Mouse (Mus musculus): ENCODE data around the gene Cbx2. TPM values are rescaled to one million over a fixed set of nuclear protein-coding genes. Genes with fewer than 3 reads are reported as not detected.

Gene Cbx2
- polyA plus RNA-seq, 1 experiment from 2014 or later, result 103 TPM

DNA sequence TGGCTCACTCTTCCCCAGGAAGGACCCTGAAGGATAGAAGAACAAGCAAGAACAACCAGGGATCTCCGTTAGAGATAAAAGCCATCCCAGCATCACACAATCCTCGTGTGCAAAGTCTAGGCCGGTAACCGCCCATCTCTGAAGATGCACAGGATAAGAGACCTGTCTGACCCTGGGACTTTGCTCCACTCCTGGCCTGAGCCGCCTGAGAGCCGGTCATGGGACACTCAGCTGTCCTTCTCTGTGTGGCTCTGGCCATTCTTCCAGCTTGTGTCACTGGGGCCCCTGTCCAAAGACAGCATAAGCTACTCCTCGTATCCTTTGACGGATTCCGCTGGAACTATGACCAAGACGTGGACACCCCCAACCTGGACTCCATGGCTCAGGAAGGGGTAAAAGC, 34.8 kb upstream of the Cbx2 start, which contains the start of gene Enpp7:
Gene Enpp7, plus strand, starts transcription at position 190 of the 400 bp plus-strand sequence.
- Histone ChIP-seq H3K27me3 (ENCODE audit: control insufficient read depth, insufficient read depth, low read length) (no peaks in the 10 kb centered on the region), H3K4me3 (ENCODE audit: low read depth, low read length) (no peak within 1 kb of the TSS), H3K4me2 (ENCODE audit: low read depth, low read length, severe bottlenecking) (no peak within 1 kb of the TSS), H3K27ac (ENCODE audit: low read depth, low read length) (no peak within 1 kb of the TSS), H3K4me1 (replicated peaks; ENCODE audit: control insufficient read depth, insufficient read depth, low read length) (no peaks in the 10 kb centered on the region), H3K36me3 (ENCODE audit: control insufficient read depth, insufficient read depth, low read length) (no peaks in the 10 kb centered on the region), H3K9me3 (ENCODE audit: control insufficient read depth, low read length) (no peaks in the 10 kb centered on the region), H3K9ac (ENCODE audit: low read length) (no peak within 1 kb of the TSS)
- ATAC-seq (replicated peaks; ENCODE audit: low FRiP score) (no peak), DNase-seq (ENCODE audit: low spot score) (no peak)
- WGBS, result 88% methylated on average over 10 of the region's 10 CpGs

DNA sequence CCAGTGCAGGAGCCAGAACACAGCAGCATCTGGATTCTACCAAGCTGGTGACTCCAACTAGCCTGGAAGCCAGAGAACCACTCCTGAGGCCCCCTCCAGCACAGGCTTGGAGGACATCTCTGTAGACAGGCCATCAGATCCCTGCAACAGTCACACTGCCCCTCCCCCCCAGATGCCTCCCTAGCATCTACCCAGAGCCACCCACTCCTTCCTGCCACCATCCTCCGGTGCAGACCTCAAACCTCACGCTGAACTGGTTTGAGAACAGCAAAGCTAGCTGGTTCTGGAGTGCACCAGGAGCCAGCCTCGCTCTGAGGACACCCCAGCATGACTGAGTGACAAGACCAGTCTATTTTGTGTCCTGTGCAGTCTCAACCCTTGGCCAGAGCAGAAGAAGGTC, 30.0 kb upstream of the Cbx2 start:
- Histone ChIP-seq H3K4me3 (ENCODE audit: low read depth, low read length) (no peak overlapping the region), H3K4me2 (ENCODE audit: low read depth, low read length, severe bottlenecking) (no peak overlapping the region), H3K4me1 (replicated peaks; ENCODE audit: control insufficient read depth, insufficient read depth, low read length) (no peaks in the 10 kb centered on the region), H3K27ac (ENCODE audit: low read depth, low read length) (no peak overlapping the region), H3K9ac (ENCODE audit: low read length) (no peak overlapping the region), H3K27me3 (ENCODE audit: control insufficient read depth, insufficient read depth, low read length) (no peaks in the 10 kb centered on the region), H3K9me3 (ENCODE audit: control insufficient read depth, low read length) (no peaks in the 10 kb centered on the region), H3K36me3 (ENCODE audit: control insufficient read depth, insufficient read depth, low read length) (no peaks in the 10 kb centered on the region)
- no peak for ATAC-seq (replicated peaks; ENCODE audit: low FRiP score)
- WGBS, result 88% methylated on average over 3 of the region's 3 CpGs
- DNase-seq (ENCODE audit: low spot score), result no peak

DNA sequence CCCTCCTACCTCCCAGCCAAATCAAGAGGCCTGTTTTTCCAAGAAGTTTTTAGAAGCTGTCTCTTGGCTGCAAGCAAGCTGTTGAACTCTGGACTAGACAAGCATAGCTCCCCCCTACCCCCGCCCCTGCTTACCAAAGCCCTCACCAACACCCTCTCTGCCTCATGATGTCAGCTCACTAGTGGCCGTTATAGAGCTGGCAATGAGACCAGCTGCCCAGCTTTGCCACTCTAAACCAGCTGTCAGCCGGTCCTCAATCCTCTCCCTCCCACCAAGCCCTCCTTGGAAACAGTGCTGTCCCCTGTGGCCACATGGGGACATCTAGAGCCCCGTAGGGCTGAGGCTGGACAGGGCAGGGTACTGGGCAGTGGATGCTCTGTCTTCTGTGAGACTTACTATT, 27.3 kb upstream of the Cbx2 start:
- Histone ChIP-seq H3K27ac (ENCODE audit: low read depth, low read length) (no peak overlapping the region), H3K9ac (ENCODE audit: low read length) (no peak overlapping the region)

DNA sequence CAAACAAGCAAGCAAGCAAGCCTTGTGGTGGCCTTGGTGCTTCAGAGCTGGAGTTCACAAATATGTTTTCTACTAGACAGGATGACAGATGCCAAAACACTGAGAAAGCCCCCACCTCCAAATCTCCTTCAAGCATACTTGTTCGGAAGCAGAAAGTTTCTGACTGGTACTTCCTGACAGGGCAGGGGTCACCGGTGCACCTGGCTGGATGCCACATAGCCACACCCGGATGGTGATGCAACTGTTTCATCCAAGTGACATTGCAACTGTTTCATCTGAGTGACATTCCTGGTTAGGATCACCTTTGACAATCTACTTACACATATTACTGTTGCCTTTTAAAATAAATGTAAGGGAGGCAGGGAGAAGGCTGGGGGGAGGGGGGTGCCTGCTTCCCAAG, 25.6 kb upstream of the Cbx2 start:
- no peaks in the 10 kb centered on the region for H3K36me3 ChIP-seq (ENCODE audit: control insufficient read depth, insufficient read depth, low read length)
- H3K9me3 ChIP-seq (ENCODE audit: control insufficient read depth, low read length), result no peaks in the 10 kb centered on the region
- DNase-seq (ENCODE audit: low spot score) (no peak), ATAC-seq (replicated peaks; ENCODE audit: low FRiP score) (no peak)
- WGBS, result 81% methylated on average over 3 of the region's 3 CpGs
- no peak overlapping the region for H3K4me3 ChIP-seq (ENCODE audit: low read depth, low read length)
- H3K4me1 ChIP-seq (replicated peaks; ENCODE audit: control insufficient read depth, insufficient read depth, low read length), result peaks cover 10% of the 10 kb centered on the region; the same call in 1 of the 2 replicates
- no peak overlapping the region for H3K9ac ChIP-seq (ENCODE audit: low read length)
- H3K27ac ChIP-seq (ENCODE audit: low read depth, low read length), result no peak overlapping the region
- peaks cover 7% of the 10 kb centered on the region; the same call in 1 of the 2 replicates for H3K27me3 ChIP-seq (ENCODE audit: control insufficient read depth, insufficient read depth, low read length)
- H3K4me2 ChIP-seq (ENCODE audit: low read depth, low read length, severe bottlenecking), result no peak overlapping the region

More for the DNA sequence above, 27.3 kb upstream of the Cbx2 start:
- H3K27me3 ChIP-seq (ENCODE audit: control insufficient read depth, insufficient read depth, low read length), result peaks cover 7% of the 10 kb centered on the region; the same call in 1 of the 2 replicates
- no peaks in the 10 kb centered on the region for H3K9me3 ChIP-seq (ENCODE audit: control insufficient read depth, low read length)
- 29% methylated on average over 4 of the region's 4 CpGs for WGBS
- no peak overlapping the region for H3K4me2 ChIP-seq (ENCODE audit: low read depth, low read length, severe bottlenecking)
- DNase-seq (ENCODE audit: low spot score) (no peak), ATAC-seq (replicated peaks; ENCODE audit: low FRiP score) (no peak)
- H3K4me1 ChIP-seq (replicated peaks; ENCODE audit: control insufficient read depth, insufficient read depth, low read length), result peaks cover 10% of the 10 kb centered on the region; the same call in 1 of the 2 replicates
- no peaks in the 10 kb centered on the region for H3K36me3 ChIP-seq (ENCODE audit: control insufficient read depth, insufficient read depth, low read length)
- H3K4me3 ChIP-seq (ENCODE audit: low read depth, low read length), result no peak overlapping the region

DNA sequence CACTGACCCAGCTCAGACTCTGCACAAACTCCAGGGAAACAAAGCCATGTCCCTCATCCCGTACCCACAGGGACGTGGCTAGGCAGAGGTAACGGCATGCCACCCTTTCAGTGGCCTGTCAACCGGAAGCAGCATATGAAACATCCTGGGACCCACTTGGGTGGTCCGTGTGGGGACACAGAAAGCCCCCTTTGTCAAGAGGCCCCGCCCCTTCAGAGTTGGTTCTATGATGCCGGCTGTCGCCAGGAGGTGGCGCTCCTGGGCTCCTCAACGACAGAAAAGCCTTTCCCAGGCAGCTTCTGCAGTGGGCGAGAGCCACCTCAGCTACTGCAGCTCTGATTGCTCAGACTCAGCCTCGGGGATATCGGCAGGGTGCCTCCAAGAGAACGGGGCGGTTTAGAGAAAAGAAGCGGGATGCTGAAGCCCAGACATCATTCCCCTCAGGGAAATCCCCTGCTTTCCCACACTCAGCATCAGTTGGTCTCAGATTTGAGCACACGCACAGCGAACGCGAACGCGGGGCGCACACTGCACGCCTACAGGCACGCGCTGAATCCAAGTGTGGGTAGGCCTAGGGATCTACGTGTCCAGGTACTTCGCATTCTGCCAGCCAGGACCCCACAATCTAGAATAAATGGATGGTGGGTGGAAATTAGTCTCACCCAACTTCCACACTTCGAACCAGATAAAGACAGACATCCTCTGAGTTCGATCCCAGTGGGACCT, 24.1 kb upstream of the Cbx2 start:
- Histone ChIP-seq H3K4me1 (replicated peaks; ENCODE audit: control insufficient read depth, insufficient read depth, low read length) (peaks cover 10% of the 10 kb centered on the region; the same call in 1 of the 2 replicates), H3K9ac (ENCODE audit: low read length) (peak overlapping the region; percentile 1; the same call in 1 of the 2 replicates), H3K9me3 (ENCODE audit: control insufficient read depth, low read length) (no peaks in the 10 kb centered on the region), H3K36me3 (ENCODE audit: control insufficient read depth, insufficient read depth, low read length) (no peaks in the 10 kb centered on the region), H3K27me3 (ENCODE audit: control insufficient read depth, insufficient read depth, low read length) (peaks cover 7% of the 10 kb centered on the region; the same call in 1 of the 2 replicates), H3K4me3 (ENCODE audit: low read depth, low read length) (peak overlapping the region; percentile 21), H3K27ac (ENCODE audit: low read depth, low read length) (no peak overlapping the region), H3K4me2 (ENCODE audit: low read depth, low read length, severe bottlenecking) (peak overlapping the region; percentile 51)
- DNase-seq (ENCODE audit: low spot score) (peak; percentile 98), ATAC-seq (replicated peaks; ENCODE audit: low FRiP score) (peak; percentile 76)
- WGBS, result 6% methylated on average over 30 of the region's 30 CpGs

DNA sequence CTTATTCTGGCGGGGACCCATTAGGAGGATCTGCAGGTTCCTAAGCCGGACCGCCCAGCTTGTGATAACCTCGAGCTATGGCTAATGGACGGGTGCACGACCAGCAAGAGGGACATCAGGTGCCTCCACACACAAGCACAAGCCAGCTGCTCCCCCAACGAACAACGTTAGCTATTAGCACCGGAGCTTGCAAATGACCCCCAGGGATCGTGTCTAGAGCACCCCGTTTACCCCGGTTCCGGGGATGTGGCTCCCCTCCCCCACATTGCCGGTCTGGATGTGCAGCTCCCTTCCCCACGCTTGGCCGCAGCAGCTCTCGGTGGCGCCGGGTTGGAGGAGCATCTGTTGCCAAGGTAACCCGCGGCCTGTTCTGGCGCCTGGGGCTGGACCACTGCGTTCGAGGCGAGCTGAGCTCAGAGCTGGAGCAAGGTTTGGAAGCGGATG, 23.4 kb upstream of the Cbx2 start:
- H3K27me3 ChIP-seq (ENCODE audit: control insufficient read depth, insufficient read depth, low read length), result peaks cover 7% of the 10 kb centered on the region; the same call in 1 of the 2 replicates
- no peak overlapping the region for H3K9ac ChIP-seq (ENCODE audit: low read length)
- H3K4me2 ChIP-seq (ENCODE audit: low read depth, low read length, severe bottlenecking), result peak overlapping the region; percentile 51
- WGBS, result 3% methylated on average over 26 of the region's 26 CpGs
- no peaks in the 10 kb centered on the region for H3K36me3 ChIP-seq (ENCODE audit: control insufficient read depth, insufficient read depth, low read length)
- no peak overlapping the region for H3K27ac ChIP-seq (ENCODE audit: low read depth, low read length)
- ATAC-seq (replicated peaks; ENCODE audit: low FRiP score) (peak; percentile 58), DNase-seq (ENCODE audit: low spot score) (peak; percentile 84)
- peak overlapping the region; percentile 21; the same call in 1 of the 2 replicates for H3K4me3 ChIP-seq (ENCODE audit: low read depth, low read length)
- peaks cover 10% of the 10 kb centered on the region; the same call in 1 of the 2 replicates for H3K4me1 ChIP-seq (replicated peaks; ENCODE audit: control insufficient read depth, insufficient read depth, low read length)
- no peaks in the 10 kb centered on the region for H3K9me3 ChIP-seq (ENCODE audit: control insufficient read depth, low read length)

DNA sequence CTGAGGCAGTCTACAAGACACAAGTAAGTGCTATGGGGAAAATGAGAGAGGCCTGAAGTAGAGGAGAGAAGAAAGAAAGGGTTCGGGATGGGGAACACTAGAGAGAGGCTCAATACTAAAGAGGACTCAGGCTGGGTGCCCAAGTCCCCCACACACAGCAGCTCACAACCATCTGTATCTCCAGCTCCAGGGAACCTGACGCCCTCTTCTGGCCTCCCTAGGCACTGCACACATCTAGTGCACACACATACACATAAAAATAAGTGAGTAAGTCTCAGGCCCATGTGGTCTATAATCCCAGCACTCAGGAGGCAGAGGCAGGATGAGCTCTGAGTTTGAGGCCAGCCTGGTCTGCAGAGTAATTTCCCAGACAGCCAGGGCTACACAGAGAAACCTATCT, 21.9 kb upstream of the Cbx2 start:
- ATAC-seq (replicated peaks; ENCODE audit: low FRiP score), result no peak
- H3K36me3 ChIP-seq (ENCODE audit: control insufficient read depth, insufficient read depth, low read length), result no peaks in the 10 kb centered on the region
- H3K27ac ChIP-seq (ENCODE audit: low read depth, low read length), result no peak overlapping the region
- 64% methylated on average over 2 of the region's 2 CpGs for WGBS
- H3K4me3 ChIP-seq (ENCODE audit: low read depth, low read length), result no peak overlapping the region
- no peaks in the 10 kb centered on the region for H3K9me3 ChIP-seq (ENCODE audit: control insufficient read depth, low read length)
- H3K27me3 ChIP-seq (ENCODE audit: control insufficient read depth, insufficient read depth, low read length), result peaks cover 7% of the 10 kb centered on the region; the same call in 1 of the 2 replicates
- no peak overlapping the region for H3K4me2 ChIP-seq (ENCODE audit: low read depth, low read length, severe bottlenecking)
- no peak overlapping the region for H3K9ac ChIP-seq (ENCODE audit: low read length)
- peaks cover 10% of the 10 kb centered on the region; the same call in 1 of the 2 replicates for H3K4me1 ChIP-seq (replicated peaks; ENCODE audit: control insufficient read depth, insufficient read depth, low read length)
- no peak for DNase-seq (ENCODE audit: low spot score)

DNA sequence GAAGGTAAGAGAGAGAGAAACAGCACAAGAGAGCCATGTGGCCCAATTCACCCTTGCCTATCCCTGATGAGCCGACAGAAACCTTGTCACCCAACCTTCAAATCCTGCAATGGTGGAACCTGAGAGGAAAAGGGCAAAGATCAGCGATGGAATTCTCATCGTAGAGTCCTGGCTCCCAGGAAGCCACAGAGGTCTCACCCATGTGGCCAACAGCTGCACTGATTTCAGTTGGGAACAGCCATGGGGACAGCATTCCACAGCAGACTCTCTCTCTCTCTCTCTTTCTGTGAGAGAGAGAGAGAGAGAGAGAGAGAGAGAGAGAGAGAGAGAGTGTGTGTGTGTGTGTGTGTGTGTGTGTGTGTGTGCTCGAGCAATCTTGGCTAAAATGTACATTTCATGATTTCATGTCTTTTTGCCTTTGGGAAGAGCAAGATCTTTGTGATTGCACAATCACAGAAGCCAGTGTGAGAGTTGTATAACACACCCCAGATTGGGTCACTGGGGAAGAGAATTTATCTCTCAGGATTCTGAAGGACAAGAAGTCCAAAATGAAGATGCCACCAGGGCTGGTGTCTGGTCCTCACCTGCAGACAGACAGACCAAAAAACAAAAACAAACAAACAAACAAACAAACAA, 21.2 kb upstream of the Cbx2 start:
- H3K27me3 ChIP-seq (ENCODE audit: control insufficient read depth, insufficient read depth, low read length), result peaks cover 7% of the 10 kb centered on the region; the same call in 1 of the 2 replicates
- WGBS, result 77% methylated on average over 4 of the region's 4 CpGs

More for the DNA sequence above, 21.2 kb upstream of the Cbx2 start:
- Histone ChIP-seq H3K9me3 (ENCODE audit: control insufficient read depth, low read length) (no peaks in the 10 kb centered on the region), H3K4me1 (replicated peaks; ENCODE audit: control insufficient read depth, insufficient read depth, low read length) (peaks cover 10% of the 10 kb centered on the region; the same call in 1 of the 2 replicates), H3K27ac (ENCODE audit: low read depth, low read length) (no peak overlapping the region), H3K4me3 (ENCODE audit: low read depth, low read length) (no peak overlapping the region), H3K9ac (ENCODE audit: low read length) (no peak overlapping the region), H3K36me3 (ENCODE audit: control insufficient read depth, insufficient read depth, low read length) (no peaks in the 10 kb centered on the region), H3K4me2 (ENCODE audit: low read depth, low read length, severe bottlenecking) (no peak overlapping the region)
- DNase-seq (ENCODE audit: low spot score) (no peak), ATAC-seq (replicated peaks; ENCODE audit: low FRiP score) (no peak)
